Mouse (Mus musculus) MEL (cell line): ENCODE results near the gene H2-Eb1.

Experiments
- CTCF ChIP-seq, 3 experiments: IDR thresholded peaks in 2 of 3; conservative IDR thresholded peaks in 1 of 3; 2 replicates each; pipeline ENCODE4 v1.5.1; 2011 to 2012; ENCODE audit warnings: low read length in 3 of 3, low read depth in 2 of 3, mild to moderate bottlenecking in 2 of 3, improper control_type of control experiment in 1 of 3, inconsistent platforms in 1 of 3, mixed read lengths in 1 of 3, moderate library complexity in 1 of 3; ENCODE audit not compliant: control insufficient read depth in 1 of 3, insufficient read depth in 1 of 3, poor library complexity in 1 of 3, severe bottlenecking in 1 of 3
- EP300 ChIP-seq, 2 experiments: IDR thresholded peaks; 2 replicates each; pipeline ENCODE4 v1.6.1; 2011; ENCODE audit warnings: improper control_type of control experiment in 2 of 2, low read length in 2 of 2, low read depth in 1 of 2, mild to moderate bottlenecking in 1 of 2
- JUND ChIP-seq: IDR thresholded peaks from 2 replicates; pipeline ENCODE4 v1.6.1; 2011; ENCODE audit warnings: low read depth, mild to moderate bottlenecking, improper control_type of control experiment, low read length
- MAX ChIP-seq: IDR thresholded peaks from 2 replicates; pipeline ENCODE4 v1.6.1; 2011; ENCODE audit warnings: low read length, improper control_type of control experiment
- MYC ChIP-seq: IDR thresholded peaks from 2 replicates; pipeline ENCODE4 v1.6.1; 2011; ENCODE audit warnings: low read depth, mild to moderate bottlenecking, low read length, improper control_type of control experiment, moderate library complexity
- POLR2A ChIP-seq, 2 experiments: IDR thresholded peaks; 2 replicates each; pipeline ENCODE4 v1.6.1; 2011 to 2012; ENCODE audit warnings: low read length in 2 of 2, mild to moderate bottlenecking in 2 of 2, control low read depth in 1 of 2, improper control_type of control experiment in 1 of 2, low read depth in 1 of 2, moderate library complexity in 1 of 2; ENCODE audit not compliant: control insufficient read depth in 1 of 2, insufficient read depth in 1 of 2, poor library complexity in 1 of 2
- POLR2AphosphoS2 ChIP-seq: IDR thresholded peaks from 2 replicates; pipeline ENCODE4 v1.6.1; 2011; ENCODE audit warnings: low read length, improper control_type of control experiment
- ZC3H11A ChIP-seq: IDR thresholded peaks from 2 replicates; pipeline ENCODE4 v1.6.1; 2012; ENCODE audit warnings: low read depth, mild to moderate bottlenecking, inconsistent platforms, low read length, improper control_type of control experiment
- ZKSCAN1 ChIP-seq: IDR thresholded peaks from 2 replicates; pipeline ENCODE4 v1.6.1; 2012; ENCODE audit warnings: low read depth, mild to moderate bottlenecking, inconsistent platforms, low read length, improper control_type of control experiment, moderate library complexity

DNA sequence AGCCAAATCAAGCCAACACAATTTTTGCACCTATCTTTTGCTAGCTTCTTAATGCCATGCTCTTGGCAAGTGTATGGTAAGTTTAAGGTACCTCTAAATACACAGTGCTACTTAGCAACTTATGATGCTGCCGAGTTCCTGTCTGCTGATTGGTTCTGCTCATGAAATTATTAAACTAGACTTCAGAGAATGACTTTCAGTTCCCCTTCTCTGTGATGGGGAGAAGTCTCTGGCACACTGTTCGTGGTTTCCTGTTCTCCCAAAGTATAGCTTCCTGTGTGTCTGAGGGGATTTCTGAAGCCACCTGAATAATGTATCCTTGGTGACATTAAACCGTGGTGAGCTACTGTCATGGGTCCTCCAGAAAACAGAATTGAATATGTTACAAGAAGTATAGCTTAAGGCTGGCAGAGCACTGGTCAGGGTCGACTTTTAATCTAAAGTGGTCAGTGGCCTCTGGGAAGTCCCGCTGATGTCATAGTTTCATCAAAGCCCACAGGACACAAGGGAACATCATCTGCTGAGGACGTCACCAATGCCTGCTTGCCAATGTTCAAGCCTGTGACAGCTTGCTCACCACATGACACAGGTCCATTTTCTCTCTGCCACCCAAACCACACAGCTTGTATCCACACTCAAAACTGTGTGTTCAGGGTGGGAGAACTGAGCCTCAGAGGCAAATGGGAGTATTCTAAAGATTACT lies 42.1 kb downstream of the H2-Eb1 start:
- TF ChIP-seq CTCF (IDR thresholded peaks at IDR 0.05 in 2 of 3, conservative IDR thresholded peaks at IDR 0.05 in 1 of 3; ENCODE audit: control insufficient read depth in 1 of 3, insufficient read depth in 1 of 3, low read depth in 2 of 3, low read length in 3 of 3, poor library complexity in 1 of 3, severe bottlenecking in 1 of 3) (no peak), POLR2AphosphoS2 (no peak), ZKSCAN1 (no peak), MAX (no peak), POLR2A (IDR thresholded peaks at IDR 0.05; ENCODE audit: control insufficient read depth in 1 of 2, insufficient read depth in 1 of 2, low read depth in 1 of 2, low read length in 2 of 2, poor library complexity in 1 of 2) (no peak), ZC3H11A (no peak), EP300 (IDR thresholded peaks at IDR 0.05; ENCODE audit: low read depth in 1 of 2, low read length in 2 of 2) (no peak), MYC (no peak), JUND (no peak)
